Mouse (Mus musculus): ENCODE results near the gene Kpna2.

GRCm38 (mm10) chr11:107046766-107047620 is 47.7 kb upstream of the Kpna2 start:
- TF ChIP-seq CTCF (IDR thresholded peaks at IDR 0.05; ENCODE audit: low read depth, low read length) (no peak), POLR2A (IDR thresholded peaks at IDR 0.05; ENCODE audit: extremely low read depth, insufficient read depth, low read length) (no peak)

Measured in liver, adult 2 months (tissue).